Mouse (Mus musculus) lung, postnatal 0 days (tissue): ENCODE data around the gene Prickle4.

Experiments used
- CTCF ChIP-seq: IDR thresholded peaks from 2 replicates; pipeline ENCODE4 v1.5.1; 2016; ENCODE audit warnings: antibody characterized with exemption, mild to moderate bottlenecking
- EP300 ChIP-seq: IDR thresholded peaks from 2 replicates; pipeline ENCODE4 v1.6.1; 2016; ENCODE audit warnings: antibody characterized with exemption, mild to moderate bottlenecking, control low read depth

GRCm38 (mm10) chr17:47693671-47694441 lies 680 bp downstream of the Prickle4 start:
- no peak for TF ChIP-seq EP300
- TF ChIP-seq CTCF, result no peak
